Mouse (Mus musculus) liver, embryonic 16.5 days (tissue): Measurements from ENCODE around the gene Atp2b1. TPM values are rescaled to one million over a fixed set of nuclear protein-coding genes. Genes with fewer than 3 reads are reported as not detected.

Source experiments
- ATAC-seq: fragments of 200-750 bp; cut with Nextera tagmentation; 2 replicates; pipeline ENCODE4 v1.8.0; 2017; ENCODE audit warnings: low read depth, mild to moderate bottlenecking, moderate number of reproducible peaks, moderate library complexity
- H3K27ac ChIP-seq: fragments of 300-500 bp; sonication (generic); 2 replicates; pipeline ENCODE4 v1.5.1; 2014; ENCODE audit warnings: mild to moderate bottlenecking, low read length
- H3K27me3 ChIP-seq: fragments of 300-500 bp; sonication (generic); 2 replicates; pipeline ENCODE4 v1.6.1; 2014; ENCODE audit warnings: low read depth, low read length, mixed read lengths; ENCODE audit not compliant: control insufficient read depth, insufficient read depth
- H3K36me3 ChIP-seq: fragments of 300-500 bp; sonication (generic); 2 replicates; pipeline ENCODE4 v1.6.1; 2014; ENCODE audit warnings: mild to moderate bottlenecking; ENCODE audit not compliant: control insufficient read depth, insufficient read depth
- H3K4me1 ChIP-seq: fragments of 300-500 bp; sonication (generic); 2 replicates; pipeline ENCODE4 v1.6.1; 2014; ENCODE audit warnings: low read depth, low read length, mixed read lengths; ENCODE audit not compliant: control insufficient read depth
- H3K4me2 ChIP-seq: fragments of 300-500 bp; sonication (generic); 2 replicates; pipeline ENCODE4 v1.6.1; 2014; ENCODE audit warnings: low read depth, low read length, mixed read lengths
- H3K4me3 ChIP-seq: fragments of 300-500 bp; sonication (generic); 2 replicates; pipeline ENCODE4 v1.5.1; 2014; ENCODE audit warnings: low read depth, mild to moderate bottlenecking, low read length
- H3K9ac ChIP-seq: fragments of 300-500 bp; sonication (generic); 2 replicates; pipeline ENCODE4 v1.6.1; 2014; ENCODE audit warnings: low read depth, low read length
- H3K9me3 ChIP-seq: fragments of 300-500 bp; sonication (generic); replicated peaks from 2 replicates; pipeline ENCODE4 v1.6.1; 2016; ENCODE audit warnings: low read length; ENCODE audit not compliant: control insufficient read depth
- WGBS: fragments of 180-500 bp; shearing (Covaris S2); extraction: QIAGEN DNeasy Blood & Tissue Kit; methylation state at CpG from one replicate; pipeline ENCODE4 v1.1.7; 2014; ENCODE audit not compliant: insufficient replicate concordance; 5-methylcytosine and 5-hydroxymethylcytosine counted together
- polyA plus RNA-seq: library from polyadenylated mRNA; unstranded; fragments of >200 nt; fragmentation: Nextera tagmentation; extraction: Ambion mirVana; gene quantifications from 2 replicates; pipeline ENCODE4 v1.2.1, GENCODE M21; 2015

The Atp2b1 gene
- polyA plus RNA-seq, 1 experiment from 2014 or later: 29.0 TPM

DNA sequence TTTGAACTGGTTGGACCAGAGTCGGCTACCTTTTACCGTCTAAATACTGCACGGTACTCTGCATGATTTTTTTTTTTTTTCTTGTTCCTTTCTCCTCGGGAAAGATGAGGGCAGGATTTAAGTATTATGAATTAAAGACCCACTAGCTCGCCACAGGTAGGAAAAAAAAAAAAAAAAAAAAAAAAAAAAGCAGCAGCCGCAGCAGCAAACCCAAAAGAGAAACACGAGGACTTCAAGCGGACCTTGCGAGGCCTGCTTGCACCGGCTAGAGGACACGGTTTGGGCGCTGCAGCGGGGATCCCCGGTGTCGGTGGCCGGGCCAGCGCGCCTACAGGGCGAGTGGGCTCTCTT, 621 bp upstream of the Atp2b1 start:
- peak overlapping the region; percentile 98 for H3K27ac ChIP-seq
- WGBS: under 1% methylated on average over 19 of the region's 19 CpGs
- ATAC-seq: no peak
- H3K4me2 ChIP-seq: peak overlapping the region; percentile 96
- H3K9ac ChIP-seq: peak overlapping the region; percentile 98
- H3K4me3 ChIP-seq: peak overlapping the region; percentile 99
- no peaks in the 10 kb centered on the region for H3K27me3 ChIP-seq
- H3K4me1 ChIP-seq: peaks cover 14% of the 10 kb centered on the region
- H3K36me3 ChIP-seq: no peaks in the 10 kb centered on the region
- no peaks in the 10 kb centered on the region for H3K9me3 ChIP-seq

DNA sequence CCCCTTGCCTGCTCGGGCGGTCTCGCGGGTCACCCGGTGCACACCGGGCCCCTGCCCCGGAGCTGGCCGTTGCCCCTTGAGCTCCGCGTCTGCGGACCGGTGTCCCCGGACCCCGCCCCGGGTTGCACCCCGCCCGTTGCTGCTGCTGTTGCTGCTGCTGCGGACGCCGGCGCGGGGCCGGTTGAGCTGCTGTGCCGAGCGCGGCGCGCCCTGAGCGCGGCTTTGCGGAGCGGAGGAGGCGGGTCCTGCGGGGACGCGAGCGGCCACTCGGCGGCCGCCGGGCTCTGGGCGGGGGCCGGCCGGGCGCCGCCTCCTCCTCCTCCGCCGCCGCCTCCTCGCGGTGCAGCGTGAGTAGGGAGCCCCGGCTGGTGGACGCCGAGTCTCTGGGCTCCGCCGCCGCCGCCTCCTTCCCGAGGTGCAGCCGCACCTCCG, 620 bp downstream of the Atp2b1 start:
- WGBS: 0% methylated on average over 28 of the region's 62 CpGs

DNA sequence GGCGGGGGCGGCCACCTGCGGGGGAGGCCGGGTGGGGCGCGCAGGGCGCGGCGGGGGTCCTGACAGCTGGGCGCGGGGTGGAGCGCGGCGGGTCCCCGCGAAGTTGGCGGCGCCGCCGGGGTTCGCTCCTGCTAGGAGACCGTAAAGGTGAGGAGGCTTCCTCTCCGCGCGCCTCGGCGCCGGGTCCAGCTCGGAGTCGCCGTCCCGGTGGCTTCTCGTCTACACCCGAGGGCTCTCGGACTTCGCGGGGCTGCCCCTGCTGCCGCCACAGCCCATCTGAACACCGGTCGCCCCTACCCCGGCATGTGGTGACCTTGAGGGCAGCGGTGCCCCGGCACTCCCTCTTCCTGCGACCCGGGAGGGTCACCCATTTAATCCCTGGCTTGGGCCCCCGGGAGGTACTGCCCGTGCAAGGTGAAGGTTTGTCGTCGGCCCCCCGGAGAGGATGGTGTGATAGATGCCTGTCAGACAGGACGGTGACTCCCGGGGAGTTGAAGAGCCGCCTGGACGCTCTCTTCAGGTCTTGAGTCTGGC, 1.3 kb downstream of the Atp2b1 start:
- no peak for ATAC-seq
- H3K27ac ChIP-seq: peak overlapping the region; percentile 98
- H3K9me3 ChIP-seq: no peaks in the 10 kb centered on the region
- H3K27me3 ChIP-seq: no peaks in the 10 kb centered on the region
- peaks cover 14% of the 10 kb centered on the region for H3K4me1 ChIP-seq
- H3K9ac ChIP-seq: peak overlapping the region; percentile 98
- WGBS: under 1% methylated on average over 52 of the region's 54 CpGs
- H3K4me2 ChIP-seq: peak overlapping the region; percentile 96
- H3K4me3 ChIP-seq: peak overlapping the region; percentile 99
- no peaks in the 10 kb centered on the region for H3K36me3 ChIP-seq

More for the DNA sequence above, 620 bp downstream of the Atp2b1 start:
- H3K9me3 ChIP-seq: no peaks in the 10 kb centered on the region
- H3K4me3 ChIP-seq: peak overlapping the region; percentile 99
- peak; percentile 82 for ATAC-seq
- H3K27ac ChIP-seq: peak overlapping the region; percentile 98
- H3K4me1 ChIP-seq: peaks cover 14% of the 10 kb centered on the region
- H3K4me2 ChIP-seq: peak overlapping the region; percentile 96
- H3K9ac ChIP-seq: peak overlapping the region; percentile 98
- no peaks in the 10 kb centered on the region for H3K27me3 ChIP-seq
- H3K36me3 ChIP-seq: no peaks in the 10 kb centered on the region

DNA sequence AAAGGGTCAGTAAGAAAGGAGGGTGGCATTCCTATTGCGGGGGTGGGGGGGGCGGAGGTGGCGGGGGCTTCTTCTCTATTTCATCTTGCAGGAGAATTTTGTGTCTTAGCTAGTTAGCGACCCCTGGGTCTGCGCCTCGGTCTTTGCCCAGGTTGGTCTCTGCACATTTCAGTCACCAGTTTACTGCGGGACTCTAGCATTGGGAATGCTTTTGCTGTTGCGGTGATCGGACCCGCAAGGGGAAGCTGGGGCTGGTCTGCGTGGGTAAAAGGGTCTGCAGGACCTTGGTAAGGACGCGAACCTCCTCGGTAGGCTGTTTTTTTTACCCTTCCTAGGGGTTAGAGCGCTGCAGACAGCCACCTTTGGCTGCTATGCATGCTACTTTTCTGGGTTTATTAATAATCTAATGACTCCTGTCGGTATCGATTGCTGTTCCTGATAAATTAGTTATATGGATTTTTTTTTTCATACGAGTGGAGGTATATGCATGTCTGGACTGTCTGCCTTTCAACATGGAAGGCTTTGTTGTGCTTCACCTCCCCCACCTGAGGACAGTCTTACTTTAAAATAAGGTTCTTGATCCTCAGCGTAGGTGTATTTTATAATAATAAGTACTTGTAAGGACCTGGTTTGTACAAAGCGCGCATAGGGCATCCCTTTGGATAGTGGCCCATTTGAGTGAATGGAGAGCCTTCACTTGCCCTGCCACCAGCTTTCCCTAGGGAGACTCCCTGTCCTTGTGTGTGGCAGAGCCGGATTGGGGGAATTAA, 2.0 kb downstream of the Atp2b1 start:
- H3K4me2 ChIP-seq: peak overlapping the region; percentile 96
- no peaks in the 10 kb centered on the region for H3K27me3 ChIP-seq
- peaks cover 14% of the 10 kb centered on the region for H3K4me1 ChIP-seq
- H3K27ac ChIP-seq: no peak overlapping the region
- ATAC-seq: no peak
- WGBS: 15% methylated on average over 22 of the region's 22 CpGs
- no peaks in the 10 kb centered on the region for H3K36me3 ChIP-seq
- H3K4me3 ChIP-seq: peak overlapping the region; percentile 99
- no peaks in the 10 kb centered on the region for H3K9me3 ChIP-seq
- H3K9ac ChIP-seq: peak overlapping the region; percentile 98

DNA sequence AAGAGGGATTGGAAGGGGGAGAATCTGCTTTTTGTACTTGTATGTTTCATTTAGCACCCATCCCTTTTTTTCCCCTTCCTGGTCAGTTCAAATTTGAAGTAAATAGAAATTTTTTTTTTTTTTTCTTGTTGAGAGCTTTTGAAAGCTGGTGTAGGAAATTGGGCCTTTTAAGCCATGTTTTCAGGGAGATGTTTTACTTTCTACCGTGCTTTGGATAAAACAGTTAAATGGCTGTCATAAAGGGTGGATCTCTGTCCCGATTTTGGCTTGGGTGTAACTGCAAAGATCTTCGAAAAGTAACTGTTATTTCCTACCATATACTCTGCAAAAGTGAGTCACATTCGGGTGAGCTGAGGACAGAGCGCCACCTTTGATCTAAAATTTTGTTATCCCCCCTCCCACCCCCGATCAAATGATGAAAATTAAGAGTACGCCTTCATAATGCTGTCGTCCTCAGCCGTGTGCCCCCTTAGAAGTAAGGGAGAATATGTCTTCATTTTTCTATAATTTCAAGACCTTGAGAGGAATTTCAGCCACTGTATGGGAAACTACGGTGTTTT, 2.7 kb downstream of the Atp2b1 start:
- no peak overlapping the region for H3K27ac ChIP-seq
- peaks cover 14% of the 10 kb centered on the region for H3K4me1 ChIP-seq
- peak overlapping the region; percentile 96 for H3K4me2 ChIP-seq
- no peaks in the 10 kb centered on the region for H3K27me3 ChIP-seq
- ATAC-seq: no peak
- peak overlapping the region; percentile 99; the same call in 1 of the 2 replicates for H3K4me3 ChIP-seq
- no peaks in the 10 kb centered on the region for H3K36me3 ChIP-seq
- 64% methylated on average over 10 of the region's 10 CpGs for WGBS
- H3K9me3 ChIP-seq: no peaks in the 10 kb centered on the region
- H3K9ac ChIP-seq: peak overlapping the region; percentile 98; the same call in 1 of the 2 replicates

DNA sequence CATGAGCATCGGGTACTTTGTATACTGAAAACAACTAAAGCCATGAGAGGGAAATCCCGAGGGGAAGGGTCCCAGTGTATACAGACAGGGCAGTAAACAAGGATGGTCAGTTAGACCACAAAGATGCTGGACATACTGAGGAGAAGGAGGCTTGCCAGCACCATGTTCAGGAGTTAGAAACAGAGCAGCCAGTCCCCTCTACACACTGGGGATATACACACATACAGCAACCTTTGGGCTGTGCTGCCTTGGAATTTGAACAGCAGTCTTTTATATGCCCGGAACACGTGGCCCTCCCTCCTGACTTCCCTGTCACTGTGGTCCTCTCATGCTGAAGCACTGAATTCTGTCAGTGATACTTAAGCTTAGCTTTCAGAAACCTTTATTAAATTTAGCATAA, 10.9 kb downstream of the Atp2b1 start:
- peak; percentile 30; the same call in 1 of the 2 replicates for ATAC-seq
- H3K9ac ChIP-seq: no peak overlapping the region
- H3K36me3 ChIP-seq: no peaks in the 10 kb centered on the region
- H3K4me2 ChIP-seq: no peak overlapping the region
- H3K9me3 ChIP-seq: no peaks in the 10 kb centered on the region
- 68% methylated on average over 4 of the region's 4 CpGs for WGBS
- H3K27me3 ChIP-seq: no peaks in the 10 kb centered on the region
- no peak overlapping the region for H3K4me3 ChIP-seq
- H3K27ac ChIP-seq: no peak overlapping the region
- peaks cover 1% of the 10 kb centered on the region for H3K4me1 ChIP-seq

DNA sequence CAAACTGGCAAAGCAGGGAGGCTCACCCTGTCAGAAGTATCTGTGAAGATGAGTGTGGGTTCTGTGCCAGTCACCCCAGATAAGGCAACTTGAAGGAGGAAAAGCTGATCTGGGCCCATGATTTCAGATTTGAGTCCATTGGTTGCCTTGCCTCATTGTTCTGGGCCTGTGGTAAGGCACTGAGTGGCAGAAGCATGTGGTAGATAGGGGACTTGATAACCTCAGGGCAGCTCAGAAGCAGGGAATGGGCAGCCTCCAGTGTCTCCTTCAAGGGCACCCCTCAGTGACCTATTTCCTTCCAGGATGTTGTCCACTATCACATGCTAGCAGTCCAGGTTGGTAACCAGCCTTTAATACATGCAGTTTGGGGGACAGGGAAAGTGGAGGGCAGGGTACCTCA, 12.8 kb downstream of the Atp2b1 start:
- Histone ChIP-seq H3K36me3 (no peaks in the 10 kb centered on the region), H3K9me3 (no peaks in the 10 kb centered on the region), H3K4me1 (peaks cover 6% of the 10 kb centered on the region), H3K27me3 (no peaks in the 10 kb centered on the region), H3K4me2 (no peak overlapping the region), H3K4me3 (no peak overlapping the region), H3K27ac (no peak overlapping the region), H3K9ac (no peak overlapping the region)
- ATAC-seq: no peak

DNA sequence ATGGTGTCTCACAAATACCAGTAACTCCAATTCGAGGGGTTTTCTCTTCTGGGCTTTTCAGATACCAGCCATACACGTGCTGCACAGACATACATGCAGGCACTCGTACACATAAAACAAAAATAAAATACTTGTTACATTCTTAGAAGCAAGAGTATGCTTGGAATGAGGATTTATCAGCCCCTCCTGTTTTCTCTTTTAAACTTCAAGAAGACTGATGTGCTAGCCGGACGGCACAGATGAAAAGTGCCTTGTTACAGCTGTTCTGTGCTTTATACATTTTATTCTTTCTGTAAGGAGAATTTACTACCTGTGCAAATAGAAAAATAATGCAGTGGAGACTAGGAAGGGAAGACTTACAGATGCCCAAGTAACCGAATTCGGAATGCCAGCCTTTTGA, 15.2 kb downstream of the Atp2b1 start:
- ATAC-seq: no peak
- WGBS: 66% methylated on average over 7 of the region's 7 CpGs

DNA sequence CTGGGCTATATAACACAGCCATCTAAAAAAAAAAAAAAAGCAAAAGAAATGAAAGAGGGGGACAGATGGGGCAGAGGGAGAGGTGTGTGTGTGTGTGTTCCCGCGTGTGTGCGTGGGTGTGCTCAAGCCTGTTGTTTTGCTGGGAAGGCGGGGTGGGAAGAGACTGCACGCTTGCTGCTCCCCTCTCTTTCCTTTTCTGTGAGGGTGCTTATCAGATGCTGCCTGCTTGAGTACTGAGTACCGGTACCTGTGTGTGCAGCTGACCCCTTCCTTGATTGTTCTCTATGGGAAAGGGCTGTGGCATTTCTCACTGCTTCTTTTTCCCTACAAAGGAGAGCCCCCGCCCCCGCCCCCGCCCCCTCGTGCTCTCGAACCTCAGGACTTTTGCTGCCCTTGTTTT, 15.9 kb downstream of the Atp2b1 start:
- Histone ChIP-seq H3K4me2 (no peak overlapping the region), H3K36me3 (no peaks in the 10 kb centered on the region), H3K9ac (no peak overlapping the region), H3K27me3 (no peaks in the 10 kb centered on the region), H3K4me3 (no peak overlapping the region), H3K9me3 (no peaks in the 10 kb centered on the region), H3K27ac (no peak overlapping the region), H3K4me1 (peaks cover 6% of the 10 kb centered on the region)
- 23% methylated on average over 11 of the region's 11 CpGs for WGBS
- no peak for ATAC-seq

More for the DNA sequence above, 15.2 kb downstream of the Atp2b1 start:
- H3K27ac ChIP-seq: no peak overlapping the region
- H3K4me2 ChIP-seq: no peak overlapping the region
- no peaks in the 10 kb centered on the region for H3K36me3 ChIP-seq
- H3K9ac ChIP-seq: no peak overlapping the region
- H3K4me1 ChIP-seq: peaks cover 6% of the 10 kb centered on the region
- H3K27me3 ChIP-seq: no peaks in the 10 kb centered on the region
- no peaks in the 10 kb centered on the region for H3K9me3 ChIP-seq
- no peak overlapping the region for H3K4me3 ChIP-seq
